Mouse (Mus musculus) MEL (cell line): Measurements from ENCODE around the gene Iscu.

Source experiments
- POLR2A ChIP-seq, 2 experiments: IDR thresholded peaks; 2 replicates each; pipeline ENCODE4 v1.6.1; 2011 to 2012; ENCODE audit warnings: low read length in 2 of 2, mild to moderate bottlenecking in 2 of 2, control low read depth in 1 of 2, improper control_type of control experiment in 1 of 2, low read depth in 1 of 2, moderate library complexity in 1 of 2; ENCODE audit not compliant: control insufficient read depth in 1 of 2, insufficient read depth in 1 of 2, poor library complexity in 1 of 2
- UBTF ChIP-seq: IDR thresholded peaks from 2 replicates; pipeline ENCODE4 v1.6.1; 2012; ENCODE audit warnings: low read depth, mild to moderate bottlenecking, inconsistent platforms, low read length, improper control_type of control experiment, moderate library complexity, borderline replicate concordance; ENCODE audit not compliant: insufficient read depth
- USF1 ChIP-seq: IDR thresholded peaks from 2 replicates; pipeline ENCODE4 v1.6.1; 2014; ENCODE audit warnings: low read depth, mild to moderate bottlenecking, inconsistent platforms, low read length, improper control_type of control experiment, moderate library complexity

DNA sequence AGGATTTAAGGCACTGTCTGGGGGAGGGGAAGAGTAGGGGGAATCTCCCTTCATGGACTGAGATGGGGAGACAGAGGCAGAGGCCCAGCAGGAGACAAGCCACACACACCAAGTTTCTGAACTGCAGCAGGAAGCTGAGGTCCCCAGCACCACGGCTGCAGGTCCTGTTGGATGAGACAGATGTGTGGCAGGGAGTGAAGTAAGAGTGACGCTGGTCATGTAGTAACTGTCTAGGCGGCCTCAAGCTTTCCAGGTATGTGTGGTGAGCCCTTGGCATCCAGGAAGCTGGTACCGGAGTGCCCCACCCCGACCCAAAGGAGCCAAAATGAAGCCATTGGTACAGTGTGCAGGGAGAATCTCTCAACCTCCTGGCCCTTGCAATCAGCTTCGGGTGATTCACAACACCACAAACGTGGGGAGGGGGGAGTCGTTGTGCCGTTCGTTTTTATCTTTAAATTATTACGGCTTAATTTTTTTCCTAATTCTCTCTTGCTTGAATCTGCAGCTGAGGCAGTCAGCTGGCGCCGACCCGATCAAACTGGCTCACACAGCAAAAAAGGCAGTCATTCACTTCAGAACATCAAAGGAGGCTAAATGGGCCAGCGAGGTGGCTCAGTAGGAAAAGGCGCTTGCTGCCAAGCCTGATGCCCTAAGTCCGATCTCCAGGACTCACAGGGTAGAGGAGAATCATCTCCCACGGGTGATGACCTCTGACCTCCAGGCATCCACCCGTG lies 24.8 kb downstream of the Iscu start:
- TF ChIP-seq USF1 (no peak), POLR2A (IDR thresholded peaks at IDR 0.05; ENCODE audit: control insufficient read depth in 1 of 2, insufficient read depth in 1 of 2, low read depth in 1 of 2, low read length in 2 of 2, poor library complexity in 1 of 2) (no peak), UBTF (no peak)
